Mouse (Mus musculus): ENCODE data around the gene Smim4.

Smim4 gene

DNA sequence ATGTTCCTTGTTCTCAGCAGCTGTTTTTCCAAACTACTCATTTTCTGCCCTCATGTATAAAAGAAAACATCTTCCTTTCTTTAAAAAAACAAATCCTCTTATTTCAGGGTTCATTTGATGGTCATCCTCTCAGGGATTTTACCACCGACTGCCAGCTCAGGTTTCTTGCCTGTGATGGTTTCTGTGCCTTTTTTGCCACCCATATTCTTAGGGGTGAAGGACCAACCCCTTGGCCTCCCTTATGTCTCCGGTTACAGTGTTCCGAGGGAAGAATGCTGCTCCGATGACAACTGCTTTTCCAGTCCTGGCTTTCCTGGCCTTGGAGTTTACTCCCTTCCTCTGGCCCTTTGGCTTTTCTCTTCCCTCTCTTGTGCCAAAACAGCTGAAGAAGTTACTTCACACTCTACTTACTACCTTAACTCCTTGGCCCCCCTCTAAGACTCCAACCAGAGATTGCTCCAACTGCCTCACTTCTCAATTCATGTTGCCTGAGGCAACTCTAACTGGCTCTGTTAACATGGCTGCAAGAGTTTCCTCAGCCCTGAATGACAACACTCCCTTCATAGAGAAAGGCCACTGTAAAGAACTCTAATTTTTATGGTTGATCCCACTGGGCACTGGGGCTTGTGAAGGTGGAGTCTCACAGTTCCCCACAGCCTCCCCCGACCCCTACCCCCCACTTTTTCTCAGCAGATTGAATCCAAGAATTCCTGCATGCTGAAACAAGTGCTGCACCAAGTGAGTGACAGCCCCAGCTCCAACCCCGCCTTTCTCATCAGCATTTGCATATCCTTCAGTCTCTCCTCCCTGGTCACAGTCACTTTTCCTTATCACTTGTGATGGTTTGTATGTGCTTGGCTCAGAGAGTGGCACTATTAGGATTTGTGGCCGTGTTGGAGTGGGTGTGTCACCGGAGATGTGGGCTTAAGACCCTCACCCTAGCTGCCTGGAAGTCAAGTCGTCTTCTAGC lies 3.4 kb downstream of the Smim4 start:
- in situ Hi-C loops (cut with MboI, MseI): no loop called here

DNA sequence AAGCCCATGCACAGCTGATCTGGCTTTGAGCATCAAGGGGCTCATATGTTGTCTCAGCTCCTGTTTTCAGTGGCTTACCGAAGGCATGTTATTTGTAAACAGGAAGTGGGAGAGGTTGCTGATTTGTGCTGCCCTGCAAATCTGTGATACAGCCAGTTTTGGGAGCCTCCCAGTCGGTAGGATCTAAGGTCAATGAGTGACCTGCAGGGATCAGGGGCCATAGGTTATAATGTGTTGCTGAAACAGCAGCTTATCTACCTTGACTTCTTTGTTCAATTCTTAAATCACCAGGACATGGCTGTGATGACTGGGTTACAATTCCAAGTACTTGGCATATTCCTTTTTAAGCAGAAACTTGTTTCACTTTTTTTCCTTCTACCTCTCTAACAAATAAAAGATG lies 13.2 kb downstream of the Smim4 start:
- in situ Hi-C loops (cut with MboI, MseI): no loop called here

DNA sequence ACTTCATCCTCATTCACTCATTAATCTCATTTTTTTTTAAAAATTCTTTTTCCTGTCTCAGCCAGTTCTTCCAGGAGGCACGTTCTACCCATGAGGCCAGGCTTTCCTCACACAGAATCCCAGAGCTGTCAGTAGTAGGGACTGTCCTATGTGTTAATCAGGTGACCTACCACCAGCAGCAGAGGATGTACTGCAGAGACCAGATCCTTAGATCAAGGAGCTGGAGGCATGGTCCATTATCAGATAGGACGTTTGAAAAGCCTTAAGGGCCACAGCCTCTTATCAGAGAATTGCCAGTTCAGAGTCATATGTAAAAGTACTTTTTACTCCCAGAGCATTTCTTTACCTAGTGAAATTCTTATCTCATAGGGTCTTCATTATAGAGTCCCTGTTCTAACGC lies 14.7 kb downstream of the Smim4 start:
- in situ Hi-C loops (cut with MboI, MseI): no loop called here

DNA sequence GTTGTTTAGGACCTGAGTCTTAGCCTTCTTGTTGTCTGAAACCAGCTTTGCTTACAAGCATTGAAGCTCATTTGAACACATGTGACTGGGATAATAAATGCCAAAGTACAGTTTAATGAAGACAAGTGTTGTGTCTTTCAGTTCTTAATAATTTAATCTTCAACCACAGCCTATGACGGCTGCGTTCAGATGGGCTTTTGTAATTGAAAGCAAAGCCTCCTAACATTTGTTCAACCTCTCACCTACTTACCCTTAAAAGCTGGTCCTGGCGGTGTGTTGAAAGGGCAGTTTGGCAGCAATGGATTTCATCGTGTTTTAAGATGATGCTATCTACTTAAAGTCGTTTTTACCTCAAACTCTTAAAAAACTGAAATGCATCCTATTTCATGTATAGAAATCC lies 16.6 kb downstream of the Smim4 start:
- in situ Hi-C loops (cut with MboI, MseI): no loop called here

DNA sequence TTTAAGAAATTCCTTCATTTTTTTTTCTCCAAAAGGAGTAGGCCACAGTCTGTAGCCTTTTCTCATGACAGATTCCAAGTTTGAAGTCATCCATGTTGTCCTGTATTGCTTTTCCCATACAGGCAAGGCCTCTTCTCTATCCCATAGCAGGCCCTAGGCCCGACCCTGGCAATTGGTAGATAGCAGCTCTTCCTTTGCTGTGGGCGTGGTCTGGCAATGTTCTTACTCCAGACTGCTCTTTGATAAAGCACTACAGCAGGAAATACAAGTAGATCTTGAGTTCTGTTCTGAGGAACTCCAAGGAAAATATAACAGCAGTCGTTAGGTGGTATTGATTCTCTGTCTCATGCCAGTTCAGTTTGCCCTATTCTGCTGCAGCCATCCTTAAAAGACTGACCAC lies 18.1 kb downstream of the Smim4 start:
- in situ Hi-C loops (cut with MboI, MseI): no loop called here

DNA sequence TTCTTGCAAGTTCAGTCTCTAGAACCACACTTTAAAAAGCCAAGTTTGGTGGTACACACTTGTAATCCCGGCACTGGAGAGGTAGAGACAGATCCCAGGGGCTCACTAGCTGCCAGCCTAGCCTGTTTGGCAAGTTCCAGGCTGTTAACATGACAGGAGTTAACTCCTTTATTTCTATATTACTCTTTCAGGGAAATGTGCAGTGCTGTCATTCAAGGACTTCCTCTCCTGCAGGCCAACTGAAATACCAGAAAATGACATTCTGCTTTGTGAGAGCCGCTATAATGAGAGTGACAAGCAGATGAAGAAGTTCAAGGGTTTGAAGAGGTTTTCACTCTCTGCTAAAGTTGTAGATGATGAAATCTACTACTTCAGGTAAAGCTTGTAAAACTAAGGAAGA lies 23.6 kb downstream of the Smim4 start:
- in situ Hi-C loops (cut with MboI, MseI): no loop called here

DNA sequence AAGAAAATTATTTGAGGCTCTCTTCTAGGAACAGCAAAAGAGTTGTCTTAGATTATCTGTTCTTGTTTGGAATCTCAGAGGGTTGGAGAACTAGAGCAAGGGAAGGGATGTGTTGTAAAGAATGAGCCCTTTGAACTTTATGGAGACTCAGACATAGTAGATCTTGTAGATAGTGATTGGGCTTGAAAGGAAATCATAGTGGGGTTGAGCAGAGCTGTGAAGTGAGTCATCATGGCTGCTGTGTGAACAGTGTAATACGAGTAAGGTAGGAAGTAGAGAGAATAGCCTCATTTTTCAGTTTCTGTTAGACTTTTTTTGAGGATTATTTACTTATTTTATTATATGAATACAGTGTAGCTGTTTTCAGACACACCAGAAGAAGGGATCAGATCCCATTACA lies 38.8 kb downstream of the Smim4 start:
- in situ Hi-C loops (cut with MboI, MseI): no loop called here

DNA sequence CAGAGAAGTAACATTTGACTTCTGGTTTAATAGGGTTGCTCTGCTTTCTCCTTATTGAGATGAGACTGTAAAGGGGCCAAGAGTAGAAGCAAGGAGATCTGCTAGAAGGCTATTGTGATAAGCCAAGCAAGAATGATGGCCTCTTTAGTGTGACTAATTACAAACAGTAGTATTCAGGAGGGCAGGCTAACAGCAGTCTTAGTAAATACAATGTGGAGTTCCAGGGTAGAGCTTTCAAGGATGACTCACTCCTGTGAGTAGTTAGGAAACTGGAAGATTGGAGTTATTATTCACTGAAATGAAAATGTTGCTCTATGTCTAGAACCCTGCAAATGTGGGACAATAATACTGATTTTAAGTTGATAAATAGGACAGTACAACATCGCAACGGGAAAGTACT lies 40.2 kb downstream of the Smim4 start:
- in situ Hi-C loops (cut with MboI, MseI): no loop called here

DNA sequence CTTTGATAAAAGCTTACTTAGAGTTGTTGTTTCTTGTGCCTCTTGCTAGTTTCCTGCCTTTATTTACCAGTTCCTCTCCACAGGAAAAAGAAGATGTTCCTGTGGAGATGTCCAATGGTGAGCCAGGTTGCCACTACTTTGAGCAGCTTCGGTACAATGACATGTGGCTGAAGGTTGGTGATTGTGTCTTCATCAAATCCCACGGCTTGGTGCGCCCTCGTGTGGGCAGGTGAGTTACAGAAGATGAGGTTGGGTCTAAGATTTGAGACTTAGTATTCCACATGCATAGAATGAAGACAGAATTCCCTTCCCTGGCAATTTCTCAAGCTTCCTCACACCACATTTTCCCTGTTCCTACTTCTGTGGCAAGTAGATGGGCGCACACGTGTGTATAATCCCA lies 41.3 kb downstream of the Smim4 start:
- in situ Hi-C loops (cut with MboI, MseI): no loop called here

DNA sequence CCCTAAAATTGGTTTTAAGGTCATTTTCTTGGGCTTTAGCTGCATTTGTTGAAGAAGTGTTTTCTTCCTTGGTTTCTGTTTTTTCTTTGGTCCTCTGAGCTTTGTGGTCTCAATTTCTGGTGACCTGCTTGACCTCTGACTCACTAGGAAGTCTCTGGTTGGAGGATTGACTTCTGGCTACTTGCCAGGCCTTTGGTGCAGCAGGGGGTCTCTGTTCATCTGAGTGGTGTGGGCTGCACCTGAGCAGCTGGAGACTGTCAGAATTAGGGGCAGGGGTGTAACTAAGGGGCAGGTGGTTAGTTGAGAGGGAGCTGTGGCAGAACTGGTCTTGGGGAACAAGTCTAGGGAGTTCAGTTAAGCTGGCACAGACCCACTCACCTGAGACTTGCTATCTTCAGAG lies 47.6 kb downstream of the Smim4 start:
- in situ Hi-C loops (cut with MboI, MseI): no loop called here

DNA sequence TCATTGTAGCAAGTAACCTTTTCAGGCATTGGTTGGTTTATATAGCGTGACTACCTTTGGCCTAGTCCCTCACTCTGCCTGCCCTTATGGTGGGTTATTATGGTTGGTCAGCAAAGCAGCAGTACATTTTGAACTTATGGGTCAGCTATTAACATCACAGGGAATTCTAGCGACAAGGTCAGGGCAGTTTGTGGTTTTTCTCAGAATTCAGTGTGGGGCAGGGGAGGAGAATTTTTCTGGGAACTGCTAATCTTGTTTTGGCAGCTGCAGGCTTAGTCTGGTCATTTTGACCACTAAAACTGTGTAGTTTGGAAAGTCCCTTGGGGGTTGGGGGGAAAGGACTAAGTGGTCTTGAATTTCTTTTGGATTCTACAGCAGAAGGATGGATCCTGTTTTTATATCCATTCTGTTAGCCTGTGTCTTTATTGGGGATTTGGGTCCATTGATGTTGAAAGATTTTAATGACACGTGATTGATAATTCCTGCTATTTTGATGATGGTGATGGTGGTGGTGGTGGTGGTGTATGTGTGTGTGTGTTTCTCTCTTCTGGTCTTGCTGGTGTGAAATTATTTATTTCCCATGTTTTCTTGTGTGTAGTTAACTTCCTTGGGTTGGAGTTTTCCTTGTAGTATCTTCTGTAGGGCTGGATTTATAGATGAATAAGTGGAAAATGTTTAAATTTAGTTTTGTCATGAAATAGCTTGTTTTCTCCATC lies 49.3 kb downstream of the Smim4 start:
- in situ Hi-C loops (cut with MboI, MseI): loop anchor here (5.0 kb wide), 1 partner anchor 42 kb away; no protein-coding TSS in a partner anchor

DNA sequence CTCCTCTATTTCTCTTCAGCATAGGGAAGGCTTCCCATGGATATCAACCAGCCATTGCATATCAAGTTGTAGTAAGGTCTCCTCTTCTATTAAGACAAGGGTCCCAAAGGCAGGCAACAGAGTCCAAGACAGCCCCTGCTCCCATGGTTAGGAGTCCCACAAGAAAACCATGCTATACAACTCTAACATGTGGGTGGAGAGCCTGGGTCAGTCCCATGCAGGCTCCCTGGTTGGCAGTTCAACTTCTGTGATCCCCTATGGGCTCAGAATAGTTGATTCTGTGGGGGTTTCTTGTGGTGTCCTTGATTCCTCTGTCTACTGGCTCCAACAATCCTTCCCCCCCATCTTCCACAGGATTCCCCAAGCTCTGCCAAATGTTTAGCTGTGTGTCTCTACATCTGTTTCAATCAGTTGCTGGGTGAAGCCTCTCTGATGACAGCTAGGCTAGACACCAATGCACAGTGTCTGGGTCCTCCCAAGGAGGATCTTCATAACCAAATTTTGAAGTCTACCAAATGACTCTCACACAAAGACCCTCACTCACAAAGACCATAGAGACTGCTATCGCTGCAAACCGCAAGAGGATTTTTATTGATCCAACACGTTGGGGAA lies 50.1 kb downstream of the Smim4 start:
- in situ Hi-C loops (cut with MboI, MseI): loop anchor here (5.0 kb wide), 1 partner anchor 41 kb away; no protein-coding TSS in a partner anchor

DNA sequence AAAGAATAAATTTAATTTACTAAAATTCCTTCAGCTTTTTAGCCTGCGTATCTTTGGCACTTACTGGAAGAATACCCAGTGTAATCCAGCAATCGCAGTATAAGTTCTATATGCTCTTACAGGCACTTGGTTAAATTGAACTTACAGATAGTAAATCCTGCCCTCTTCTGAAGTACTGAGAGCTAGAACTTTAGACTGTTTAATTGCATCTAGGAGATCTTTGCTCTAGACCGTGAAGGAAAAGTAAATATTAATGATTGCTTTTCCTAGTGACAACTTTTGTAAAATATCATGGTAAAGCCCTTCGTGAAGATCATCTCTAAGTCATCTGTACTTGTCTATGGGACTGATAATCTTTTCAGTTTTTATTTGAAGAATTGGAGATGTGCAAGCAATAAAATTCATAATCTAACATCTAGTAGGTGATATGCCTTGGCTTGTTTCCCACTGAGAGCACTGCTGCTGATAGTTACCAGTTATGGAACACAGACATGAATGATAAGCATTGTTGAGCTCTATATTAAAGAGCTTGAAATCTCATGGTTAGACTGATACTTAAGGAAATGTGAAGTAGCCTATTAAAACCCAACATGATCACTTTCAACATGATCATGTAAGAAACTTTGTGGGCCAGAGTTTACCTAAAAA lies 59.5 kb downstream of the Smim4 start:
- in situ Hi-C loops (cut with MboI, MseI): no loop called here

DNA sequence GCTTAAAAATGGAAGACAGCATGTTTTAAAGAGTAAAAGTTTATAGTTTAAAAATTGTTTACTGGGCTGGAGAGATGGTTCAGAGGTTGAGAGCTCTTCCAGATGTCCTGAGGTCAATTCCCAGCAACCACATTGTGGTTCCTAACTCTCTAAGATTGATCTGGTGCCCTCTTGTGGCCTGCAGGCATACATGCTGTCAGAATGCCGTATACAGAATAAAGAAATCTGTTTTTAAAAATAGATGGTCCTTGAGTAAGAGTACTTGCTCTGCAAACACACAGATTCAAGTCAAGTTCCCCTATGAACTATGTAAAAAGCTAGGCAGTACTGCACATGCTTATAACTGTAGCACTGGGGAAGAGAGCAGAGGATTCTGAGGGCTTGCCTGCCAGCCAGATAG lies 66.5 kb downstream of the Smim4 start:
- in situ Hi-C loops (cut with MboI, MseI): loop anchor here (5.0 kb wide), 1 partner anchor 45 kb away; the partner anchor contains the start of genes Gnl3 and Pbrm1

DNA sequence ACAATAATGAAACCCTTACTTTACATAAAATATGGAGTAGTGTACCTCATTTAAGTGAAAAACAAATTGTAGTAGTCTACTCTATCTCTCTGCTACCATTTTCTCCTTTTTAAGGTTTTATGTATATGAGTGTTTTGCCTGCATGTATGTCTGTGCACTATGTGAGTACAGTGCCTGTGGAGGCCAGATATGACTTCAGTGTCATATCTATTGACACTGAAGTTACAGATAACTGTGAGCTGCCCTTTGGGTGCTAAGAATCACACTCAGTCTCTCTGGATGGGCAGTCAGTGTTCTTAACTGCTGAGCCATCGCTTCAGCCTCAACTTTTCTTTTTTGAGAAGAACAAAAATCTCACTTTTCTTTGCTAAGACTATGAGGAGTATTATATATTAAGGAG lies 82.9 kb downstream of the Smim4 start:
- in situ Hi-C loops (cut with MboI, MseI): loop anchor here (5.0 kb wide), 1 partner anchor 141 kb away; no protein-coding TSS in a partner anchor

DNA sequence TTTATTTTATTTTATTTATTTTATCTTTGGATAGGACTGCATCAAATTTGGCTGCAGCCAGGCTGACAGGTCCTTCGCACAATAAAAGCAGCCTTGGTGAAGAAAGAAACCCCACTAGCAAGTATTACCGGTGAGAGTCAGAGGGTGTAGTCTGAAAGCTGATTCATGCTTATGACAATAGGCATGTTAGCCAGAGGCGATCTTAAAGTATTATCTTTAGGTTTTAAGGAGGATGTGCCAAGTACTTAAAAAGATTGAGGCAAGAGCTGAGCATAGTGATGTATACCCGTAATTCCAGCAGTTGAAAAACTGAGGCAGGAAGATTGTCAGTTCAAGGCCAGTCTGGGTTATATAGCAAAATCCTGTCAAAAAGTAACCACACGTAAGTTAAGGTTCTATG lies 83.5 kb downstream of the Smim4 start:
- in situ Hi-C loops (cut with MboI, MseI): loop anchor here (5.0 kb wide), 1 partner anchor 142 kb away; no protein-coding TSS in a partner anchor

Data from T-helper 1 cell (primary cell).